ENCODE assay signal across 19 mouse cellular contexts in the genomic region with DNA sequence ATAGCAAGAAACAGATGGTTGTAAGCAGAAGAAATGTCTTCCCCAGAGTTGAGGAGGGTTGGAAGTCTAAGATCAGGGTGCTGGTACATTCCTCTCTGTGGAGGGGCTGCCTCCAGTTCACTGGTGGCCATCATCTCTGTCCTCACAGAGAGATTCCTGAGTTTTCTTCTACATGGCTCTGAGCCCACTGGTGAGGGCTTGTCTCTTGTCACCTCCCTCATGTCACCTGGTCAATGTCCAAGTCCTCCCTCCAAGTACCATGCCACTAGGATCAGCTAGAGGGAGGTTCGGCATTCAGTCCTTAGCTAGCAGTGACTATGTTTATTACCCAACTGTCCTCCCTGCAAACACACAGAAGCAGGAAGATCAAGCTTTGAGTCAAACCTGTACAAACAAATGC.
DNase-seq lines count a peak whose midpoint lies in the region; ATAC-seq and TF ChIP-seq lines count a peak whose summit lies in the region.
"Had no signal": no experiment of that assay in that cellular context is flagged by ENCODE, and none has a peak within 500 bp of the region (broad histone marks: within the 10 kb centered on the region; RNA-seq: fewer than 3 reads in every experiment).

No protein-coding gene starts in this region.

- no peak overlapping the region for H3K27ac ChIP-seq in stomach, postnatal 0 days (replicated peaks)
- H3K27ac ChIP-seq: embryonic facial prominence, embryonic 15.5 days; forebrain, embryonic 10.5 days; hindbrain, embryonic 12.5 days had no signal

- H3K4me2 ChIP-seq in stomach, postnatal 0 days (replicated peaks; ENCODE audit: low read depth), result no peak overlapping the region
- H3K4me2 ChIP-seq: embryonic facial prominence, embryonic 15.5 days; heart, embryonic 12.5 days; hindbrain, embryonic 12.5 days had no signal

- H3K27me3 ChIP-seq in stomach, postnatal 0 days (ENCODE audit: control insufficient read depth, insufficient read depth, low read length), result no peaks in the 10 kb centered on the region
- H3K27me3 ChIP-seq: embryonic facial prominence, embryonic 15.5 days; heart, embryonic 12.5 days; hindbrain, embryonic 12.5 days had no signal

- H3K4me1 ChIP-seq in stomach, postnatal 0 days (replicated peaks; ENCODE audit: control insufficient read depth, insufficient read depth), result no peaks in the 10 kb centered on the region

- no peaks in the 10 kb centered on the region for H3K9me3 ChIP-seq in stomach, postnatal 0 days (ENCODE audit: control insufficient read depth, low read length)
- H3K9me3 ChIP-seq: embryonic facial prominence, embryonic 15.5 days; forebrain, embryonic 10.5 days; heart, embryonic 12.5 days; hindbrain, embryonic 12.5 days had no signal

- 0 out of 2 replicates have a peak, but pooled peaks have one; percentile 5 for TF ChIP-seq CTCF in stomach, postnatal 0 days (IDR thresholded peaks at IDR 0.05; ENCODE audit: low read depth)

- H3K9ac ChIP-seq in stomach, postnatal 0 days (ENCODE audit: low read length), result no peak overlapping the region
- H3K9ac ChIP-seq: embryonic facial prominence, embryonic 15.5 days; heart, embryonic 12.5 days; hindbrain, embryonic 12.5 days had no signal

- intact Hi-C loops in left cerebral cortex, postnatal 4 days (cut with DNase I), result no loop called here
- intact Hi-C loops in left cerebral cortex, postnatal 36 days (cut with DNase I), result no loop called here

- 48% methylated on average over 1 of the region's 1 CpGs for WGBS in stomach, postnatal 0 days

- no peak overlapping the region for H3K4me3 ChIP-seq in stomach, postnatal 0 days (ENCODE audit: low read depth, low read length)
- H3K4me3 ChIP-seq: embryonic facial prominence, embryonic 15.5 days; erythroblast, embryonic 14.5 days; forebrain, embryonic 10.5 days; heart, embryonic 12.5 days; hindbrain, embryonic 12.5 days had no signal

- ATAC-seq in stomach, postnatal 0 days (ENCODE audit: low FRiP score, low TSS enrichment), result no peak
- ATAC-seq: forebrain, embryonic 14.5 days; hindbrain, embryonic 16.5 days had no signal

- H3K36me3 ChIP-seq in stomach, postnatal 0 days (ENCODE audit: control insufficient read depth, insufficient read depth, low read length), result no peaks in the 10 kb centered on the region
- H3K36me3 ChIP-seq: embryonic facial prominence, embryonic 15.5 days; forebrain, embryonic 10.5 days; heart, embryonic 12.5 days; hindbrain, embryonic 12.5 days had no signal

- DNase-seq in cerebellum, postnatal 10 days, result peak; percentile 76 to 78
- no peak for DNase-seq in cerebellum, adult 18-20 months
- peak; percentile 13 for DNase-seq in left cerebral cortex, postnatal 4 days
- no peak for DNase-seq in left cerebral cortex, postnatal 36 days (ENCODE audit: low spot score in 2 of 2)
- DNase-seq in lung, postnatal 10 days, result peak; percentile 16
- no peak for DNase-seq in lung, postnatal 14 days
- DNase-seq in stomach, postnatal 0 days (ENCODE audit: low spot score), result no peak
- DNase-seq in gastrocnemius, postnatal 10 days, result no peak
- DNase-seq: adrenal gland, postnatal 10 days; cerebellum, adult 8-10 months; cerebellum, postnatal 36 days; heart, postnatal 4 days had no signal

- no peak for TF ChIP-seq EP300 in stomach, postnatal 0 days (optimal IDR thresholded peaks at IDR 0.05)

Comparison
In these comparisons a context has a peak if more than half of its experiments do, and no peak if none do; other contexts are left out.
1. DNase-seq: peak in cerebellum, postnatal 10 days (2 of 2), left cerebral cortex, postnatal 4 days (single experiment) and lung, postnatal 10 days (single experiment); none in cerebellum, adult 18-20 months (0 of 2), left cerebral cortex, postnatal 36 days (0 of 2), lung, postnatal 14 days (single experiment), stomach, postnatal 0 days (single experiment) and gastrocnemius, postnatal 10 days (single experiment).